Mouse (Mus musculus) heart, adult 11 months (tissue): ENCODE results near the gene Tctn1.
A peak's percentile ranks its signal among the peaks of the same experiment; 100 is the strongest.

Experiments
- DNase-seq: peaks from one replicate; pipeline ENCODE4 v3.0.0; 2022

The Tctn1 gene

DNA sequence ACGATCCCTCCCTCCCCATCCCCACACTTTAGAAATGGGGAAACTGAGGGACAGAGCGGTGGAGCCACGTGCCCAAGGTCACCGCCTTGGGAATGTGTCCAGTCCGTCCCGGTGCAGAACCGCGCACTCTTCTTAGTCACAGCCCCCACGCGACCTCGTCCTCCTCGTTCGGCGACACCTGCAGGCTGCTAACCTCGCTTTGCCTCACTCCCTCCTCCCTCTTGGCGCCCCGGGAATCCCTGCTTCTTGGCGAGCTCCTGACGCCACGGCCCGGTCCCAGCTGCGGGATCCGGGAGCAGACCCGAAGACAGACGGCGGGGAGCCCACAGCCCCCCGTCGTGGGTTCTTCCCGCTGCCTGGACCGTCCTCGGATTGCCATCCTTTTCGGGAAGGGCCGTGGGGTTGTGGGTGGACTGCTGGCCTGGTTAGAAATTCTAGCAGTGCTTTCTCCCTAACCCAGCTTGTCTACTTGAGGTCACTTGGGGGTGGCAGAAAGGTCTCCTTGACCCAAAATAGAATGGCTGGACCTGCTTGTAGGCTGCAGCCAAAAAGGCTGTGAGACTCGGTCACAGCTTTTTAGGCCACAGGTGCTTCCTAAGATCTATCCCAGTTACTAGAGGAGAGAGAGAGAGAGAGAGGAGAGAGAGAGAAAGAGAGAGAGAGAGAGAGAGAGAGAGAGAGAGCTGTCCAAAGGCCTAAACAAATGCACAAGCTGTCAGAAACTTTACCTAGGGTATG is 20.9 kb upstream of the Tctn1 start:
- peak; percentile 96 for DNase-seq

DNA sequence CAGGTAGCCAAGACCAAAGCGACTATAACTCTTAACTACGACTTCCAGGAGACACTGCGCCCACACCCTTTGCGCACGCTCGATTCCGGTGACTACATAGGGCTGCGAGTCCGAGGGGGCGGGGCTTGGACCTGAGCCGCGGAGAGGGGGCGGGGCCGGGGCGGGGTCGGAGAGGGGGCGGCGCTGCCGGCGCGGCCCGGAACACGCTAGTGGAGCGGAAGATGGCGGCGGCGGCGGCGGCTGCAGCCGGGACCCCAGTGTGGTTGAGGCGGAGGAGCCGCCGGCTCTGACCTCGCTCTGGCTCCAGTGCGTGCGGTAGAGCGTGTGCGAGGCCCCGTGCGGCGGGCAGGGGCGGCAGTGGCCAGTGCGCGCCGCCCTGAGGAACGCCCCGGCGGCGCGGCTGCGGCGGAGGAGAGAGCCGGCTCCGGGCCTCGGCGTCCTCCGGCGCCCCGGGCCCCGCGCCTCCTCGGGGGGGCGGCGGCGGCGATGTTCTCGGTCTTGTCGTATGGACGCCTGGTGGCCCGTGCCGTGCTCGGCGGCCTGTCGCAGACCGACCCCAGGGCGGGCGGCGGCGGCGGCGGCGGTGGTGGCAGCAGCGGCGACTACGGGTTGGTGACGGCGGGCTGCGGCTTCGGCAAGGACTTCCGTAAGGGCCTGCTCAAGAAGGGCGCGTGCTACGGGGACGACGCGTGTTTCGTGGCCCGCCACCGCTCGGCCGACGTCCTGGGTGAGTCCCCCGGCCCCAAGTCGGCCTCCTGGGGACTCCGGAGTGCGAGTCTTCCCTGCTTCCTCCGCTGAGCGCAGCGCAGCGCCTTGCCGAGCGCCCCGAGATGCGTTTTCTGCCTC is 20.1 kb upstream of the Tctn1 start, which contains the start of gene Pptc7:
Gene Pptc7, plus strand, starts transcription at position 183 of the 846 bp plus-strand sequence.
- peak; percentile 99 for DNase-seq

DNA sequence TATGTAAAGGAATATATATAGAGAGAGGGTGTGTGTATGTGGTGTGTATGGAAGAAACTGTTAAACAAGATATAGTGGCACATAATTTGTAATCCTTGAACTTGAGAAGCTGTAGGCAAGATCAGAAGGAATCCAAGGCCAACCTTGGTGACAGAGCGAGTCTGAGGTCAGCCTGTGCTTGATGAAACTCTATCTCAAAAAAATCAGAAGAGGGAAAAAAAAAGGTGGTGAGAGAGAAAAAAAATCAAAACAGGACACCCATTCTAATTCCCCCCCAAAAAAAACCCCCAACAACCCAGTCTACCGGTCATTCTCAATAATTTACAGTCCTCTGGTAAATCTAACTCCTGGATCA is 19.5 kb upstream of the Tctn1 start:
- no peak for DNase-seq

DNA sequence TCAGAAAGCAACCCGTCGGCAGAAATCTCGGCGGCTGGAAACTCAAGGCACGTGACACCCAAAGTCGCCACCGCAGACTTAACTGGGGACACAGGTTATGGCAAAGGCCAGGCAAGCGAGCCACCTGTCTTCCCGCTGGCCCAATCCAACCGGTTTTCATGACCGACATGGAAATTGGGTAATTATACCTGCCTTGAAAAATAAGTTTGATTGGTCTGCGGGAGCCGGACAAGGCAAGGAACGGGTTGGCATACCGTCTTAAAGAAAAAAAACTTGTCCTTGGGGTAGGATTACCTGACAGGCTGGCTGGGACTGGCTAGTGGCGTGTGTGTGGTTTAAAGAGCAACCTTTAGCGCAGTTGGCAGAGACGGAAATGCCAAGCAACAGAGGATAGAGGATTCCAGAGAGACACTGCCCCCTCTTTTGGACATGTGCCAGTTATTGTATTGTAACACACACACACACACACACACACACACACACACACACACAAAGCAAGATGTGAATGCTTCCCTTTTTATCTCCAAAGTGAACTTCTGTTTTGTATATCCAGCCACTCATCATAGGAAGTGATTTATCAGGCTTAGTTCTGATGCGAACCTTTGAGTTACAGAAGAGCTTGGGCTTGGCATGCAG is 16.7 kb upstream of the Tctn1 start:
- DNase-seq: peak; percentile 94

DNA sequence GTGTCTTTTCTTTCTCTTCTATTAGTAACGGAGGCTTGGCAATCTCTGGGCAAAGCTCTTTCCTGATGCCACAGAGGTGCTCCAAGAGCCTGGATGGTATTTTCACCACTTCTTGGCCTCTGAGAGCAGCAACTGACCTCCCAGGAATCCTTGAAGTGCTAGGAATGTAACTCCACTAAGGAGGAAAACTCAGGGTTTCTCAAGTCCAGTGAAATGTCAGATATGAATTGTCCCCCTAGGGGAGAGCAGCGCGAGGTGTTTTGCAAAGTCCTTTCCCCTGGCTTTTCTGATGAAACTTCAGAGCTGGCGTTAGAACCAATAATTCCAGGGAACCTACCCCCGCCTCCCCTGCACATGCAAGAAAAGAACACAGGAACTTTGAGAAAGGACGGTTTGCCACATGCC is 16.2 kb upstream of the Tctn1 start:
- DNase-seq: no peak

DNA sequence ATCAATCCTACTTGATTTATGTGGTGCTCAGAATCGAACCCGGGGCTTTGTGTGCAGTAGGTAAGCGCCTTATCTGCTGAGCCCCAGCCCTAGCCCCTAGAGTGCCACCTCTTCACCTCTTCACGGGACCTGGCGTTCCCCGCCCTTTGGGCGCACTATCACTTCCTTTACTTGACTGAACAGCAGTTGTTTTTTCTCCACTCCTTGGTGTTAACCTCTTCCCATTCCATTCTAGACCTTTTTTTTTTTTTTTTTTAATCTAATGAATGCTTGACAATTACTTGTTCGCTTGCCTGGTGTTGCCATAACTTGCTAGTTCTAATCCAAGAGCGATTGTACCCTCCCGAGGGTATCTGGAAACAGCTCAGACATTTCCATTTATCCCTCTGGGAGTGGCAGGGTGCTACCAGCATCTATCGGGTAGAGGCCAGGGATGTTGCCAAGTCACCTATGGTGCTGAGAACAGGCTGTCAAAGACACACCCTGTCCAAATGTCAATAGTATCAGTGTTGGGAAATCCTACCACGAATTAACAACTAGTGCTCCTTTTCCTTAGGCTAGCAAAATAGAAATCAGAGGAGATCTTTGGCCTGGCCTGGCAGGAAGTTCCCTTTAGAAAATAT is 15.7 kb upstream of the Tctn1 start:
- peak; percentile 88 for DNase-seq

DNA sequence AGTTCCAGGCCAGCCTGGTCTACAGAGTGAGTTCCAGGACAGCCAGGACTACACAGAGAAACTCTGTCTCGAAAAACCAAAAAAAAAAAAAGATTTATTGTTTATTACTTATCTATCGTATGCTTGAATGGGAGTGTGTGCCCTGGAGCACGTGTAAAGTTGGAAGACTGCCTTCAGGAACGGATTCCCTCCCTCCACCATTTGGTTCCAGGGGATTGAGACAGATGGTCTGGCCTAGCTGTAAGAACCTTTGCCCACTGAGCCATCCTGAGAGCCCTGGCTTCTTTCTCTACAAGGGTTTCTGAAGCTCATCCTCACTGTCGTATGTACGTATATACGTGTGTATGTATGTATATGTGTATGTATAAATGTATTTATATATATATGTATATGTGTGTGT is 14.7 kb upstream of the Tctn1 start:
- no peak for DNase-seq

DNA sequence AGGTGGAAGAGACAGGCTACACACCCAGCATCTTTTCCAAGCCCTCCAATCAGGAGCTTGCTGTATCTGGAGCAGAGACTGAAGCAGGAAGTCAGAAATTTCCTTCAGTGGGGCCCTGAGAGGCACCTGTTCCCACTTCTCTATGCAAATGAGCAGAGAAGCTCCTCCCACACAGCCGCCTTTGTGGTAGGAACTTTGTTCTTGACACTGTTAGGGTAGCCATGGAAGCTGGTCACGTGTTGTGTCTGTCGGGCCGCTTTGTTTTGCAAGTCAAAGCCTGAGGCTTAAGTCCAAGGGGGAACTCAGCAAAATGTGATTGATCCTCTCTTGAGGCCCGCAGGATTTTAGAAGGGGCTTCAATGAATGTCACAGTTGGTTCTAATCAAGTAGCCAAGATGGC is 10.5 kb upstream of the Tctn1 start:
- peak; percentile 93 for DNase-seq

DNA sequence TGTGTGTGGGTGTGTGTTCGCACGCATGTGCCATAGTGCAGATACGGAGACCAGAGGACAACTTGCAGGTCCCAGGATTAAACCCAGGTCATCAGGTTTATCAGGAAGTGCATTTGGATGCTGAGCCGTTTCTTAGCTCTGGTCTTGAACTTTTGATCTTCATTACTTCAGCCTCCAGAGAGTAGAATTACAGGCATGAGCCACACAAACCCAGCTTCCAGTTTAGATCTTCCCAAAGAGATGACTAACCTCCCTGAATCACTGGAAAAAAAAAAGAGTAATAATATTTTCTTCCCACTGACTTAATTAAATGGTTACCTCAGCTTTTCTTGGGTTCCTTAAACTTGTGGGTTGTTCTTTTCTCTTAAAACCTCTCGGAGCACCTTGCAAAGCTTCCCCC is 8.6 kb upstream of the Tctn1 start:
- no peak for DNase-seq

DNA sequence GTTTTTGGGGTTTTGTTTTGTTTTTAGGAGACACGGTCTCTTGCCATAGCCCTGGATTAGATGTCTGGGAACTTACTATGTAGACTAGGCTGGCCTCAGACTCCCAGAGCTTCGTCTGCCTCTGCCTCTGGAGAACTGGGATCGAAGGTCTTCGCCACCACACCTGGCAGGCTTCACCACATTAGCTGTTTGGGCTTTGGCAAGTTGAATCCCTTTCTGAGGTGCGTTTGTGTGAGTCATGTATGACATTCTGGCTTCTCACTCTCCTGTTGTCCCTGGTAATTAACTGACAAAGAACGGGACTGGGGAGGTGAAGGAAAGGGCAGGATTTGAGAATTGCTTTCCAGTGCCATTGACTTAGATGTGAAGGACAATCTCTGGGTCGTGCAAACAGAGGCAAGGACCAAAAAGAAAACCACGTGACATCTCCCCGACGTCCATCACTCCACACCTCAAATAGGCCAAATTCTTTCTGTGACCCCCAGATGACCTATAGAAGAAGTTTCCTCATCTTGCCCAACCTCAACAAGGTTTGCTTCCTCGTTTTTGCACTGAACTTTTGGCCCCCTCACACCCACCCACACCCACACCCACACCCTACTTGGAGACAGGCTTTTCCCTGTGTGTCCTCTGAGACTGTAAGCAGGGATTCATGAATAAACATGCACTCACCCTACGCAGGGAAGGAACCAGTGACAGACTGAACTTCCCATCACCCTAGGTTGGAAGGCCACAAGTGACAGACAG is 4.8 kb upstream of the Tctn1 start:
- no peak for DNase-seq

DNA sequence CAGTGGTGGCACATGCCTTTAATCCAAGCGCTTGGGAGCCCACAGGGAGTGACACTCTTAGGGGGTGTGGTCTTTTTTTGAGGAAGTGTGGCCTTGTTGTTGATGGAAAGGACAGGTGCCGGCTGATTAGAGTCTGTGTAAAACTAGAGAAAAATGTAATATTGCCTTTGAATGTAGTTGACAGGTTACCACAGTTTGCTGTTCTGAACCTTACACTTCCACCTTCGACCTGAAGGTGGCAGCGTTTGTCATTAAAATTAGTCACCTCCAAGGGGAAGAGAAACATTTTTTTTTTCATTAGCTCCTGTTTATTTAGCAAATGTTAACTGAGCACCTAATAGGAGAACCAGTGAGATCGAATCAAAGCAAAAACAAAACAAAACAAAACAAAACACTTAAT is 3.6 kb upstream of the Tctn1 start:
- DNase-seq: peak; percentile 92

DNA sequence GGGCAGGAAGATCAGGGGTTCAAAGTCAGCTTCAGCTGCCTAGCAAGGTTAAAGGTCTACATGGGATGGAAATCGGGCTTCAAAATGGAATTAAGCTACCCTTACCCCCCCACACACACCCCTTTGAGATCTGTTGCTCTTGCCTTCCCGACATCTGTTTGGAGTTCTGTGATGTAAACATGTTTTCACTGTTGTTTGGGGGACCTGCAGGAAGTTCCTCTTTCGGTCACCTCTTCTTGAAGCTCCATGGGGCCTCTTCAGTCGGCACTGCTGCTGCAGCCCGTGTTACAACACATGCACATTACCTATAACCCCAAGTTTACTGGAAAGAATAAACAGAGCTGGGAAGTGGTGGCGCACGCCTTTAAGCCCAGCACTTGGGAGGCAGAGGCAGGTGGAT is 2.9 kb upstream of the Tctn1 start:
- no peak for DNase-seq

DNA sequence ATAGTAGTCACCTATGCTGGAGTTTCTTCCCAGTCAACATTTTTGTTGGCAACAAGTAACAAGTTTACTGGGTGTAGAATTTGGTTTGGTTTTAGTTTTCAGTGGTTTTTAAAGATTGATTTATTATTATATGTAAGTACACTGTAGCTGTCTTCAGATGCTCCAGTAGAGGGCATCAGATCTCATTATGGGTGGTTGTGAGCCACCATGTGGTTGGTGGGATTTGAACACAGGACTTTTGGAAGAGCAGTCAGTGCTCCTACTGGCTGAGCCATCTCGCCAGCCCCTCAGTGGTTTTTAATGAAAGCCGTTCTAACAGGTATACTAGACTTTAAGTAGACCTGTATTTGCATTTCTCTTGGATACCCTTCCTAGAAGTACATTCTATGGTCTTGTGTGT is 1.7 kb upstream of the Tctn1 start:
- DNase-seq: no peak

DNA sequence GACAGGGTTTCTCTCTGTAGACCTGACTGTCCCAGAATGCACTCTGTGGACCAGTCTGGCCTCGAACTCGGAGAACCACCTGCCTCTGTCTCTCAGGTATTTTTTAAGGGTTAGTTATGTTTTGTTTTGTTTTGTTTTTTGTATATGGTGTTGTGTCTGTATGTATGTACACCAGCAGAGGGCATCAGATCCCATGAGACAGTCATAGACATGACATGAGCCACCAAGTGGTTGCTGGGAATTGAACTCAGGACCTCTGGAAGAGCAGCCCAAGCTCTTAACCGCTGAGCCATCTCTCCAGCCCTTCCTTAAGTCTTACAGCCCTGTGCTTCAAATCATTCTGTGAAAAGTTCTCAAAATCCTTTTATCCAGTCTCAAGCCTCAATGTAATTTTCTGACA is 927 bp upstream of the Tctn1 start:
- no peak for DNase-seq

DNA sequence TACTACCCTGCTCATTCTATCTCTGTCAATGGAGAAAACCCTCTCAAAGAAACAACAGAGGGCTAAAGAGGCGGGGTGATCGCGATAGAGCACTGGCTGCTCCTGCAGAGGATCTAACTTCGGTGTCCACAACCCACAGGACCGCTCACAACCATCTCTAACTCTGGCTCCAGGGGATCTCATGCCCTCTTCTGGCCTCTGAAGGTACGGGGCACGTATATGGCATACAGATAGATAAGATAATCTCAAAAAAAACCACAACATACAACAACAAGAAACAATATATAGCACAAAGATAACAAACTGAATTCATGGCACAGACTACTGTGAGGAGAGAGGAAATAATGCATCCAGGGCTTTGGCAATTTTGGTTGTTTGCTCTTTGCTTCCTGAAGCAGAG is 2.2 kb downstream of the Tctn1 start:
- DNase-seq: no peak

DNA sequence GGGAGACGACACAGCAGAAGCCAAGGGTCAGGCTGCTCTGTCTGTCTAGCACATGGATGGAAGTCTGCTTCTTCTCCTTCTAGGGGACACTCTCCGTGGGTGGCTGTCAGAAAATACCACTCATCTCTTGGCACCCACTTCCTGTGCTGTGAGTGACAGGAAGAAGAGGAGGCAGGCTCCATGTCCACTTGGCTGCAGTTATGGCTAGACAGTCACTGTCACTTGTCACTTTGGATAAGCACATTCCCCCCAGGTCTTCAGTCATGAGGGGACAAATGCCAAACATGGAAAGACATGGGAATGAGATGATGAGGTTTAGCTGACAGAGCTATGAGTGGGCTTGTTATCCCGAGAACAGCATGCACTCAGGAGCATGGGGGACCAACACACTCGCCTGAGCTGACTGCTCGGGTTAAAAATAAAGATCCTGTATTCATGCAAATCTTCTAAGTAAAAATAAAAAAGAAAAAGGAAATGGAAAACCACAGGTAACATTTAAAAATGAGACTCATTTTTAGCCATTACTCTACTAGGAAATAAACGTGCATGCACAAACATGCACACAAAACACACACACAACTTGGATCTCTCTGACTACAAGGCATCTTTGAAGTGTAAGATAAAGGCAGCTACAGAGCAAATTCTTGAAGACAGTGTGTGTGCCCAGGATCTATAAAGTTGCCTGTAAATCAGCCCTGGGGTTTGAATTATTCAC is 6.1 kb downstream of the Tctn1 start:
- no peak for DNase-seq

DNA sequence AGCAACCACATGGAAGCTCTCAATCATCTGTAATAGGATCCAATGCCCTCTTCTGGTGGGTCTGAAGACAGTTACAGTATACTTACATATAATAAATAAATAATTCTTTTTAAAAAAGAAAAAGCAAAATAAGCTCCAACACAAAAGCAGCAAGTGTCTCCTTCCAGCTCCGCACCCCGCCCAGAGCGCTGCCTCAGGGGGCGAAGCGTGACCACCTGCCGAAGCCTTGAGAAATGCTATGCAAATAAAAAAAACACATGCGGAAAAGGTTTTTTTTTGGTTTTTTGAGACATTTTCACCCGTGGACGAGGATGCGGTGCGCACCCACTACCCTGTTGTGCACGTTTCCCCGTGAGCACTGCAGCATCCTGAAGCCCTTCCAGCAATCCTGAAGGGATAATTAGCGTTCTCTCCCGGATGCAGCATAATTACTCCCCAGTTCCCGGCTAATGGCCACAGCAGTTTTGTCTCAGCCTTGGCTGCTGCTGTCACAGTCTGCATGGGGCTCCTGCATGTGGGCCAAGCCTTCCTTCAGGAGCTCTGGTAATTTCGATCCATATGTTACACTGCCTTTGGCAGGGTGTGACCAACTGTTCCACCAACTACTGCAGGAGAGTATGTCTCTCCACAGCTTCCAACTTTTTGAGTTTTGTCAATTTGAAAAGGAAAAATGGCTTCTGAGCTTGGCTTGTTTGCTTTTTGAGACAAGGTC is 12.2 kb downstream of the Tctn1 start:
- DNase-seq: no peak

DNA sequence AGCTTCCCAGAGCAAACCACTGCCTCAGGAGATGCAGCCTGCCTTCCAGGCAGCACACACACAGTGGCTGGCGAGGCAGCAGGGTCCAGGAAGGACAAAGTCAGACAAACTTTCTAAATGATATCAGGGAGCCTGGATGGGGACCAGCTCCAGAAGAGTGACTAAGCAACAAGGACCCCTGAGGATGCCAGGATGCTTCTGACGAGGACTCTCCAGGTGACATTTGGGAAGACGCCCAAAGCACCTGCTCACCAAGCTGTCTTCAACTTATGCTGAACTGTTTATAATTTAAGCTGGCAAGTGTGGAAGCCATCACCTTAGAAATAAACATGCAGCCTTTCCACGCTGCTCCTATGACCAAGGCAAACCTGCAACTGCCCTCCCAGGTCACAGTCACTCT is 15.0 kb downstream of the Tctn1 start:
- DNase-seq: no peak

DNA sequence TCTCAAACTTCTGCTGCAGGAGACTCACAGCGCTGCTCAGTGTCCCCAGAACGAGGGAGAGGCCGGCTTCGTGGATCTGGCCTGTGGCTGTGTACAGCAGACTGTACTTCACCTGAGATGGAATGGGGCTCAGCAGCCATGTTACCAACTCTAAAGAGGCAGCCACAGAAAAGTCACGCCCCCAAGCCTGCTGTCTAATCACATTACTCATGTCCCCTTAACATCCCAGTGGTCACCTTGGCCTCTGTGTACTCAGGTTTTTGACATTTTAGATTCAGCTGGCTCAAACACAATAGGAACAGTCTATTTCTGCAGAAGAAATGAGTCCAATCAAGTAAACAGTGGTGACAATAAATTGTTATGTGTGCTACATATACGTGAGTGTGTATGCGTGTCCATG is 16.3 kb downstream of the Tctn1 start:
- no peak for DNase-seq

DNA sequence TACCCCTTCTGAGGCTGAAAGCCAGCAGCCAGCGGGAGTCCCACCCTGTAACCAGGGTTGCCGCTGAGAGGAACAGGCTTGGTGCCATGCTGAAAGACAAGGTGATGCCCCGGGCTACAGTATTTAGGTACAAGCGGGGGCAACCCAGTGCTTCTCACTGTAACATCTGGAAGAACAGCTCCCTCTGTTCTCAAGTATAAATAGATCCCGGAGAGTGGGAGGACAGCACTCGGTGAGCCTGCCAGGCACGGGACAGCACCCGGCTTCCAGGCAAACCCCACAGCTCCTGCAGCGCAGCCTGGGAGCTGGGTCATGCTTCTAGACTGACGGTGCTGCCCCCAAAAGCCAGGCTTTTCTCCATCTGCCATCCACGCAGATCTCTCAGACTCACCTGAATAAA is 16.7 kb downstream of the Tctn1 start:
- peak; percentile 97 for DNase-seq

DNA sequence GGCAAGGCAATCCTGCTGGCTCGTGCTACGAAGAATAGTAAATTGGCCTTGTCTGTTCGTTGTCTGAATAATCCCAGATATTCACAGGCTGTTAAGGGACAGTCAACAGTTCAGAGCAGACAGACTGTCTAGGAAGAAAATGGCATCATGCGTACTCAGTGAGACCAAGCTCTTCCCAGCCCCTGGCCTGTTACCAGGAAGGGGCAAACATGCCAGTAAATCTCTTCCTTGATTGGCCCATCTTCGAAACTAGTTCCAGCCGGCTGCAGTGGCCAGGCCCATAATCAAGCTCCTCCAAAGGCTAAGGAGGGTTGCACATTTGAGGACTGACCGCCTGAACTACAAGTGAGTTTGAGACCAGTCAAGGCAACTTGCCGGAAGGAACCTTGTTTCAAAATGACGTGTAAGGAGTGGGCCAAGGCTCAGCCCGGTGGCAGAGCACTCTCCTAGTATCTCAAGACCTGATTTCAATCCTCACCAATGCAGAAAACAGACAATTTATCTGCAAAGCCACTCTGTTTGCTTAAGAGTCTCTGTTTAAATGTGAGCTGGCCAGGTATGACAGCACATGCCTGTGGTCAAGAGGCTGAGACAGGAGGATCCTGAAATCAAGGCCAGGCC is 17.6 kb downstream of the Tctn1 start:
- no peak for DNase-seq
